25 mouse cellular contexts compared by ENCODE assay signal in genomic region chr5:86129828-86130227, GRCm38 (mm10). TPM values are rescaled to one million over a fixed set of nuclear protein-coding genes. Genes with fewer than 3 reads are reported as not detected.
"Had no signal": no experiment of that assay in that cellular context is flagged by ENCODE, and none has a peak within 500 bp of the region (broad histone marks: within the 10 kb centered on the region; RNA-seq: fewer than 3 reads in every experiment).

No protein-coding gene starts in this region.

- DNase-seq: kidney, adult 18-20 months; kidney, adult 9 months; kidney, postnatal 14 days; kidney, postnatal 4 days; layer of hippocampus, adult 9-11 months; left cerebral cortex, postnatal 4 days; liver, postnatal 0 days; lung, embryonic 14.5 days; retina, postnatal 1 day; right cerebral cortex, postnatal 25 days; thymus, postnatal 25 days had no signal

- H3K27ac ChIP-seq: limb, embryonic 12.5 days; limb, embryonic 15.5 days; liver, embryonic 14.5 days; midbrain, embryonic 12.5 days; neural tube, embryonic 13.5 days; stomach, embryonic 15.5 days had no signal

- H3K9ac ChIP-seq: limb, embryonic 12.5 days; limb, embryonic 15.5 days; liver, embryonic 14.5 days; liver, postnatal 0 days; lung, embryonic 14.5 days; midbrain, embryonic 12.5 days; neural tube, embryonic 13.5 days; stomach, embryonic 15.5 days had no signal

- H3K36me3 ChIP-seq: stomach, embryonic 15.5 days had no signal

- H3K4me3 ChIP-seq: limb, embryonic 12.5 days; limb, embryonic 15.5 days; midbrain, embryonic 12.5 days; myocyte; neural tube, embryonic 13.5 days; stomach, embryonic 15.5 days had no signal

- H3K4me1 ChIP-seq: limb, embryonic 12.5 days; limb, embryonic 15.5 days; midbrain, embryonic 12.5 days; neural tube, embryonic 13.5 days; stomach, embryonic 15.5 days had no signal

- ATAC-seq: intestine, embryonic 16.5 days; liver, postnatal 0 days; lung, postnatal 0 days; midbrain, embryonic 16.5 days had no signal

- H3K4me2 ChIP-seq: limb, embryonic 12.5 days; limb, embryonic 15.5 days; liver, embryonic 11.5 days; lung, embryonic 14.5 days; midbrain, embryonic 12.5 days; neural tube, embryonic 13.5 days; stomach, embryonic 15.5 days had no signal

- H3K27me3 ChIP-seq: limb, embryonic 12.5 days; limb, embryonic 15.5 days; midbrain, embryonic 12.5 days; neural tube, embryonic 13.5 days; stomach, embryonic 15.5 days had no signal

- H3K9me3 ChIP-seq: limb, embryonic 12.5 days; limb, embryonic 15.5 days; midbrain, embryonic 12.5 days; neural tube, embryonic 13.5 days; stomach, embryonic 15.5 days had no signal

RNA-seq across cellular contexts. Expression of gene Stap1, which starts 58.3 kb away (rescaled TPM):
- total RNA-seq: layer of hippocampus, postnatal 25 days; left cerebral cortex, adult 18-20 months; left cerebral cortex, postnatal 10 days; left cerebral cortex, postnatal 4 days had no signal
